Mouse (Mus musculus) fibroblast of lung, adult 2 months (primary cell): ENCODE results near the gene Mlkl.
A peak's percentile ranks its signal among the peaks of the same experiment; 100 is the strongest.
"Not testable (repeated sequence)": the region's sequence is repeated elsewhere in the genome, so short reads cannot be mapped to it uniquely, and the experiment has no call there.

Source experiments
- DNase-seq: peaks from one replicate; pipeline ENCODE4 v3.0.0-alpha.2; 2011; ENCODE audit warnings: low read depth

Mlkl gene

DNA sequence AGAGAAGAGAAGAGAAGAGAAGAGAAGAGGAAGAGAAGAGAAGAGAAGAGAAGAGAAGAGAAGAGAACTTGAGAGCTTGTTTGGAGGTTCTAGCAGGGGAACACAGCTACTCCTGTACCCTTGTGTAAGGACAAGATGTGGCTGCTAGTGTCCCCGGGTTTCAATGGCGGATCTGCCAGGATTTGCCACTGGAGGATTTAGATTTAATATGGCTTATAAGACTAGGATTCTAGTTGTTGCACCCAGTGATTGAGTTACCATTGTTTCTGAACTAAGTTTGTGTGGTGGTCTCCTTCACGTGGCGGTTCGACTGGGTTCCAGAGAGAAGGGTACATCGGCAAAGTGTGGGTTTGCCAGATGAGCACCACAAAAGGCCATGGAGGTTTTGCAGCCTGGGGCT is 24.0 kb downstream of the Mlkl start:
- DNase-seq, result not testable (repeated sequence)

- DNase-seq, result no peak
Measured at GRCm38 (mm10) chr8:111312758-111313162, 25.2 kb downstream of the Mlkl start.

DNA sequence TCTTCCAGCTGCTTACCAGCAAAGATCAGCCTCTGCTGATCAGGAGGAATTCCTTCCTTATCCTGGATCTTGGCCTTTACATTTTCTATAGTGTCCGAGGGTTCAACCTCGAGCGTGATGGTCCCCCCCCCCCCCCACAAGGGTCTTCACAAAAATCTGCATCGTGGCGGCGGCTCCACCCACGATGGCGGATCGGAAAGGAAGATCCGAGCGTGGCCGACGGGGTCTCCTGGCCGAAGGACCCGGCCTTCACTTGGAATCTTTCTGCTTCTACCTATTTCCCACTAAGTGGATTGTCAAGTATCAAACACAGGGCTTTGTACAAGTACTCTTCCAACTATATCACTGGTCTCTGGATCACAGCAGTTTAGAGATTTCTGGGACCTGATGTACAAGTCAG is 28.0 kb downstream of the Mlkl start:
- DNase-seq, result not testable (repeated sequence)

GRCm38 (mm10) chr8:111305031-111305730 is 32.8 kb downstream of the Mlkl start:
- no peak for DNase-seq

GRCm38 (mm10) chr8:111304359-111304758 is 33.6 kb downstream of the Mlkl start:
- DNase-seq, result no peak

DNA sequence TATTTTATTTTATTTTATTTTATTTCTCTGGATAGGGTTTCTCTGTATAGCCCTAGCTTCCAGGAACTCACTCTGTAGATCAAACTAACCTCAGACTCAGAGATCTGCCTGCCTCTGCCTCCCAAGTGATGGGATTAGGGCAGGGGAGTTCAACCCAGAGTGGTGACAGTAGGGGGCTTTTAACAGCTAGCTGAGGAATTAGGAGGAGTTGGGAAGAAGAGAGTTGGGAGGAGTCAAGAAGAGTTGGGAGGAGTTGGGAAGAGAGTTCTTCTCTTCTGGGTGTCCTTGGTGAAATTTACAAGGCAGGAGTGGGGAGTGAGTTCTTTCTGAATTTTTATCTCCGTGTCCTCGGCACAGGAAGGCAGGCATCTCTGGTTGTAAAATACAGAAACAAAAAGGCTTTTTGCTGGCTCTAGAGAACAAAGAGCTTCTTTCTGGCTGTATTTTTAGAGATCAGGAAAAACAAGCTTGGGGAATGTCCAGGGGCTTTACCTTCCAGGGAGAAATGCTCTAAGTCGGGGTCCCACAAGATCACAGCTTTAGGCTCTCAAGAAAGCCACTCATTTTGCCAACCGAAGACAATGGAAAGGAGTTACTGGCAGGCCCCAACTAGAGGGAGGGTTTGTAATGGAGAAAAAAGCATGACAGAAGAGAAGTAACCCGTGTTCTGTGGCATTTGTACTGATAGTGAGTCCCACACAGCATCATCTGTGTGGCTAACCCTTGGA is 34.7 kb downstream of the Mlkl start:
- DNase-seq, result not testable (repeated sequence)

GRCm38 (mm10) chr8:111300597-111301546 is 37.1 kb downstream of the Mlkl start:
- DNase-seq, result no peak

- peak; percentile 97 for DNase-seq
Measured at GRCm38 (mm10) chr8:111299821-111300568, 38.0 kb downstream of the Mlkl start, which contains the start of gene Rfwd3. Gene Rfwd3, minus strand, starts transcription at chr8:111300222.

DNA sequence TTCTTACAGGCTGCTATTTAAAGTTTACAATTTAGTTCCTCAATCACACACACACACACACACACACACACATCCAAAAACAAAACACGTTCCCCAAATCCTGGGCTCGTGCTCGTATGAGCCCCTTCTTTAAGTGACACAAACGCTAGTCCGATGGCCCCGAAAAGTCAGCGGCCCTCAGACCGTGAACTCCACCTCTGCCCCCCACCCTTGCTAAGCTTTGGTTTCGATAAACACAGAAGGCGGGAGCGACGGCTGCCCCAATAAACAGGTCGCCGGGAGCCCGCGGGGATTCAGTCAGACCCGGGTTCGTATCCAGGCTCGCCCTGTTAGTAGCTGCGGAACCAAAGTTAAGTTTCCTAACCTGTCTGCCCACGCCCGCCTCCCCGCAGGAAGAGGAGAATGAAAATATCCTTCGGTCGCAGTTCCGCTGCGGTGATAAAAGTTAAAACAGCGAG is 38.6 kb downstream of the Mlkl start:
- DNase-seq, result no peak

DNA sequence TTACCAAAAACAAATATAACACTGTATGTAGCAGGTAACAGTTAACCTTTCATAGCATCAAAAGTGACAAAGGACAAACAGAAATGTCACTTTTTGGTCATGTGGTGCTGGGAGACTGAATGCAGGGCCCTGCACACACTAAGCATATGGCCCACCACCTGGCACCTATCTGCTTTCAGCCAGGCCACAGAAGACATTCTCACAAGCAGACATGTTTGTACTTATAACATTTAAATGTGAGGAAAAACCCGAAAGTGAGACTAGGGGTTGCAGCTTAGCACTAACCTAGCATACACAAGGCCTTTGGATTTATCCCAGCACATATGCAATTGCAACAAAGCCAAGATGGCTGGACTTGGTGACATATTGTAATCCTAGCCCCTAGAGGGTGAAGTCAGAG is 40.0 kb downstream of the Mlkl start:
- DNase-seq, result no peak

GRCm38 (mm10) chr8:111291733-111292132 is 46.2 kb downstream of the Mlkl start:
- DNase-seq, result no peak

- DNase-seq, result no peak
Measured at GRCm38 (mm10) chr8:111290586-111290985, 47.4 kb downstream of the Mlkl start.

DNA sequence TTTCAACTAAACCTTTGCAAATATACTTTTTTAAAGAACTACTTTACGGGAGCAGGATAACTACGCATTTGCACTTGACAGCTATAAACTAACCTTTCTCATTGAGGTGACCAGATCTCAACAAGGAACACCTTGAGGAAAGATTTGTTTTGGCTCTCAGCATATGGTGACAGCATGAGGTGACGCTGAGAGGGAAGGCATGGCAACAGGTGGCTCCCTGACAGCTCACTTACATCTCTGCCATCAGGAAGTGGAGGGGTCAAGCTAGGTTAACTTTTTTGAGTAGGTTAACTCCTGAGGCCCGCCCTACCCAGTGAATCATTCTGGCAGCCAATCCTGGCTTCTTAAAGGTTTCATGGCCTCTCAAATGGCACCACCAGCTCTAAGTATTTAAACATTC is 52.4 kb downstream of the Mlkl start:
- no peak for DNase-seq

DNA sequence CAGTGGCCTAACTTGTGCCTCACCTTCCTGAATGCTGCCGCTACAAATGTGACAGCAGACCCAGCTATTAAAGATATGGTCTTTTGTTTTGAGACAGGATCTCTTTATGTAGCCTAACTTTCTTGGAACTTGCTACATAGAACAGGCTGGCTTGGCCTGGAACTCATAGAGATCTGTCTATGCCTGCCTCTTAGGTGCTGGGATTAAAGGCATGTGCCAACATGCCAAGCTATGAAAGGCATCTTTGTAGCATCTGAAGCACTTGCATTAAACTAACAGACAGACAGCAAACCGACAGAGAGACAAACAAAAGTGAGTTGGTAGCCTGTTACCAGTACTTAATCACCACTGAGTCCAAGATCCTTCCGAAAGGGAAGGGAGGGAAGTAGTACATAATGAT is 55.9 kb downstream of the Mlkl start:
- DNase-seq, result no peak

- no peak for DNase-seq
Measured at GRCm38 (mm10) chr8:111268277-111268676, 69.7 kb downstream of the Mlkl start.

- not testable (repeated sequence) for DNase-seq
Measured at GRCm38 (mm10) chr8:111266161-111266560, 71.8 kb downstream of the Mlkl start.

GRCm38 (mm10) chr8:111264693-111265220 is 73.2 kb downstream of the Mlkl start:
- no peak for DNase-seq

DNA sequence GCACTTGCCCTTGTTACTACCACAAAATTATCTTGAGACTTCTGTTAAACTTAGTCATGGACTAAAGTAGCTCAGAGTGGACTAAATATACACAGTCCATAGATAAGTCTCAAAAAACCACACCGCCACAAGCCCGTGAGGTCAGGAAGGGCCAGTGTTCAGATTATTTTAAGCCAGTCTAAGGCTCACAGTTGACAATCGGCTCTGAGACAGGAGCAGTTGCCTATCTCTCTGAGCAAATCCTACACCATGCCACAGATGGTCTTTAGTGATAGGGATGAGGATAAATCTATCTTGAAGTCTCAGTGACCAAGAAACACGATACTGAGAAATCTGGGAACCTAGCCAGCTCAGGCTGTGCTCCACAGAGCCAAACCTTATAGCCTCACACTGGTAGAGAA is 76.0 kb downstream of the Mlkl start:
- no peak for DNase-seq
